Mouse (Mus musculus): ENCODE data around the gene Tmc6. TPM values are rescaled to one million over a fixed set of nuclear protein-coding genes. Genes with fewer than 3 reads are reported as not detected.

The Tmc6 gene
- polyA plus RNA-seq, 1 experiment from 2014 or later: 6.0 TPM

Other genes starting within 250 kb of the Tmc6 start
- gene Tnrc6c, start 127.9 kb downstream of the Tmc6 start, polyA plus RNA-seq (2015; fragmentation: Nextera tagmentation; extraction: Ambion mirVana): 24.2 and 24.7 TPM in 2 replicates
- gene Tmc8, start 122 bp downstream of the Tmc6 start, polyA plus RNA-seq (2015; fragmentation: Nextera tagmentation; extraction: Ambion mirVana): 0.77 and 0.83 TPM in 2 replicates
- not detected in 2 replicates for gene 6030468B19Rik, start 15.5 kb upstream of the Tmc6 start, polyA plus RNA-seq (2015; fragmentation: Nextera tagmentation; extraction: Ambion mirVana)
- 0.93 and 1.6 TPM in 2 replicates for gene Gm20708, start 27.5 kb upstream of the Tmc6 start, polyA plus RNA-seq (2015; fragmentation: Nextera tagmentation; extraction: Ambion mirVana)
- 17.2 and 19.3 TPM in 2 replicates for gene Syngr2, start 27.5 kb upstream of the Tmc6 start, polyA plus RNA-seq (2015; fragmentation: Nextera tagmentation; extraction: Ambion mirVana)
- gene Afmid, start 43.7 kb upstream of the Tmc6 start, polyA plus RNA-seq (2015; fragmentation: Nextera tagmentation; extraction: Ambion mirVana): 6.9 and 7.2 TPM in 2 replicates
- 22.9 and 24.3 TPM in 2 replicates for gene Tk1, start 43.9 kb upstream of the Tmc6 start, polyA plus RNA-seq (2015; fragmentation: Nextera tagmentation; extraction: Ambion mirVana)
- gene Birc5, start 67.1 kb upstream of the Tmc6 start, polyA plus RNA-seq (2015; fragmentation: Nextera tagmentation; extraction: Ambion mirVana): 41.6 and 47.4 TPM in 2 replicates
- not detected in 2 replicates for gene Tmem235, start 78.6 kb upstream of the Tmc6 start, polyA plus RNA-seq (2015; fragmentation: Nextera tagmentation; extraction: Ambion mirVana)
- 3.7 and 4.2 TPM in 2 replicates for gene Tha1, start 91.3 kb upstream of the Tmc6 start, polyA plus RNA-seq (2015; fragmentation: Nextera tagmentation; extraction: Ambion mirVana)
- 7.8 and 9.2 TPM in 2 replicates for gene Socs3, start 187.8 kb upstream of the Tmc6 start, polyA plus RNA-seq (2015; fragmentation: Nextera tagmentation; extraction: Ambion mirVana)
- gene Pgs1, start 204.1 kb upstream of the Tmc6 start, polyA plus RNA-seq (2015; fragmentation: Nextera tagmentation; extraction: Ambion mirVana): 59.4 and 63.7 TPM in 2 replicates